Mouse (Mus musculus) MEL (cell line): ENCODE measurements at regions not wholly inside any gene's neighbourhood (a gene's known extent, or its start where the extent isn't known, plus 50 kb on each side); places are given as distances from the start of the nearest gene placed in this dataset.
A peak's percentile ranks its signal among the peaks of the same experiment; 100 is the strongest.

Source experiments
- DNase-seq: peaks from one replicate; pipeline ENCODE4 v3.0.0; 2011; ENCODE audit warnings: low read depth, low spot score
- H3K27ac ChIP-seq: 2 replicates; pipeline ENCODE4 v1.5.1; 2012; ENCODE audit warnings: low read depth, mild to moderate bottlenecking, control low read depth, low read length, moderate library complexity; ENCODE audit not compliant: control insufficient read depth
- H3K27me3 ChIP-seq, 2 experiments: fragments of 150-350 bp in 1 of 2; sonication (generic) in 1 of 2; 2 replicates each; pipeline ENCODE4 v1.6.1; 2012; ENCODE audit warnings: low read length in 2 of 2, mild to moderate bottlenecking in 2 of 2, improper control_type of control experiment in 1 of 2, moderate library complexity in 1 of 2; ENCODE audit not compliant: insufficient read depth in 2 of 2, control insufficient read depth in 1 of 2
- H3K36me3 ChIP-seq, 2 experiments: 2 replicates each; pipeline ENCODE4 v1.6.1; 2012 to 2014; ENCODE audit warnings: low read length in 2 of 2, improper control_type of control experiment in 1 of 2, inconsistent platforms in 1 of 2, mild to moderate bottlenecking in 1 of 2; ENCODE audit not compliant: insufficient read depth in 2 of 2, control insufficient read depth in 1 of 2
- H3K4me1 ChIP-seq, 2 experiments: fragments of 150-350 bp in 1 of 2; sonication (generic) in 1 of 2; 2 replicates each; pipeline ENCODE4 v1.6.1; 2012; ENCODE audit warnings: low read length in 2 of 2, improper control_type of control experiment in 1 of 2, mild to moderate bottlenecking in 1 of 2; ENCODE audit not compliant: insufficient read depth in 2 of 2, control insufficient read depth in 1 of 2
- H3K4me3 ChIP-seq, 2 experiments: fragments of 150-350 bp in 1 of 2; sonication (generic) in 1 of 2; 2 replicates each; pipeline ENCODE4 v1.5.1; 2012; ENCODE audit warnings: low read depth in 2 of 2, low read length in 2 of 2, mild to moderate bottlenecking in 2 of 2, moderate library complexity in 2 of 2, control low read depth in 1 of 2, improper control_type of control experiment in 1 of 2; ENCODE audit not compliant: control insufficient read depth in 1 of 2, insufficient read depth in 1 of 2
- H3K79me2 ChIP-seq: 2 replicates; pipeline ENCODE4 v1.6.1; 2012; ENCODE audit warnings: mild to moderate bottlenecking, low read length, moderate library complexity; ENCODE audit not compliant: control insufficient read depth, poor library complexity, insufficient read depth
- H3K9ac ChIP-seq: 2 replicates; pipeline ENCODE4 v1.6.1; 2012; ENCODE audit warnings: low read depth, mild to moderate bottlenecking, control low read depth, low read length, moderate library complexity; ENCODE audit not compliant: control insufficient read depth, poor library complexity, severe bottlenecking
- H3K9me3 ChIP-seq: fragments of 150-350 bp; sonication (generic); replicated peaks from 2 replicates; pipeline ENCODE4 v1.6.1; 2012; ENCODE audit warnings: mild to moderate bottlenecking, low read length, improper control_type of control experiment, moderate library complexity; ENCODE audit not compliant: insufficient read depth
- BHLHE40 ChIP-seq: IDR thresholded peaks from 2 replicates; pipeline ENCODE4 v1.6.1; 2012; ENCODE audit warnings: low read depth, mild to moderate bottlenecking, inconsistent platforms, low read length, improper control_type of control experiment, borderline replicate concordance
- CTCF ChIP-seq, 3 experiments: IDR thresholded peaks in 2 of 3; conservative IDR thresholded peaks in 1 of 3; 2 replicates each; pipeline ENCODE4 v1.5.1; 2011 to 2012; ENCODE audit warnings: low read length in 3 of 3, low read depth in 2 of 3, mild to moderate bottlenecking in 2 of 3, improper control_type of control experiment in 1 of 3, inconsistent platforms in 1 of 3, mixed read lengths in 1 of 3, moderate library complexity in 1 of 3; ENCODE audit not compliant: control insufficient read depth in 1 of 3, insufficient read depth in 1 of 3, poor library complexity in 1 of 3, severe bottlenecking in 1 of 3
- E2F4 ChIP-seq: IDR thresholded peaks from 2 replicates; pipeline ENCODE4 v1.6.1; 2011; ENCODE audit warnings: low read depth, low read length, improper control_type of control experiment, borderline replicate concordance
- ELF1 ChIP-seq: IDR thresholded peaks from 2 replicates; pipeline ENCODE4 v1.6.1; 2014; ENCODE audit warnings: low read depth, mild to moderate bottlenecking, inconsistent platforms, low read length, improper control_type of control experiment, moderate library complexity
- GABPA ChIP-seq: IDR thresholded peaks from 2 replicates; pipeline ENCODE4 v1.6.1; 2012; ENCODE audit warnings: low read depth, mild to moderate bottlenecking, inconsistent platforms, low read length, improper control_type of control experiment, moderate library complexity
- GATA1 ChIP-seq: IDR thresholded peaks from 2 replicates; pipeline ENCODE4 v1.6.1; 2011; ENCODE audit warnings: low read depth, low read length, improper control_type of control experiment
- HCFC1 ChIP-seq: IDR thresholded peaks from 2 replicates; pipeline ENCODE4 v1.6.1; 2012; ENCODE audit warnings: low read depth, mild to moderate bottlenecking, inconsistent platforms, low read length, improper control_type of control experiment, moderate library complexity
- KAT2A ChIP-seq: conservative IDR thresholded peaks from 2 replicates; pipeline ENCODE4 v1.6.1; 2012; ENCODE audit warnings: low read depth, low read length, improper control_type of control experiment, inconsistent platforms
- MAZ ChIP-seq: IDR thresholded peaks from 2 replicates; pipeline ENCODE4 v1.6.1; 2012; ENCODE audit warnings: low read depth, mild to moderate bottlenecking, inconsistent platforms, low read length, improper control_type of control experiment
- MEF2A ChIP-seq: IDR thresholded peaks from 2 replicates; pipeline ENCODE4 v1.6.1; 2014; ENCODE audit warnings: low read depth, mild to moderate bottlenecking, inconsistent platforms, low read length, improper control_type of control experiment; ENCODE audit not compliant: poor library complexity, insufficient replicate concordance, severe bottlenecking; ENCODE audit errors: extremely low read depth
- NRF1 ChIP-seq: IDR thresholded peaks from 2 replicates; pipeline ENCODE4 v1.6.1; 2014; ENCODE audit warnings: low read depth, mild to moderate bottlenecking, inconsistent platforms, low read length, improper control_type of control experiment, moderate library complexity; ENCODE audit not compliant: poor library complexity, insufficient read depth, severe bottlenecking
- RAD21 ChIP-seq: IDR thresholded peaks from 2 replicates; pipeline ENCODE4 v1.6.1; 2011; ENCODE audit warnings: mild to moderate bottlenecking, low read depth, low read length, improper control_type of control experiment
- RCOR1 ChIP-seq: IDR thresholded peaks from 2 replicates; pipeline ENCODE4 v1.6.1; 2012; ENCODE audit warnings: low read depth, mild to moderate bottlenecking, inconsistent platforms, low read length, improper control_type of control experiment
- SMC3 ChIP-seq: IDR thresholded peaks from 2 replicates; pipeline ENCODE4 v1.6.1; 2011; ENCODE audit warnings: low read depth, low read length, improper control_type of control experiment
- TAL1 ChIP-seq: IDR thresholded peaks from 2 replicates; pipeline ENCODE4 v1.6.1; 2012; ENCODE audit warnings: mild to moderate bottlenecking, inconsistent platforms, low read length, moderate library complexity, mixed read lengths
- TCF12 ChIP-seq: IDR thresholded peaks from 2 replicates; pipeline ENCODE4 v1.6.1; 2014; ENCODE audit warnings: low read depth, mild to moderate bottlenecking, inconsistent platforms, low read length, improper control_type of control experiment, moderate library complexity
- USF1 ChIP-seq: IDR thresholded peaks from 2 replicates; pipeline ENCODE4 v1.6.1; 2014; ENCODE audit warnings: low read depth, mild to moderate bottlenecking, inconsistent platforms, low read length, improper control_type of control experiment, moderate library complexity
- ZKSCAN1 ChIP-seq: IDR thresholded peaks from 2 replicates; pipeline ENCODE4 v1.6.1; 2012; ENCODE audit warnings: low read depth, mild to moderate bottlenecking, inconsistent platforms, low read length, improper control_type of control experiment, moderate library complexity

- TF ChIP-seq TCF12 (no peak), SMC3 (peak; percentile 83), GATA1 (0 out of 2 replicates have a peak, but pooled peaks have one; percentile 21), KAT2A (no peak), CTCF (IDR thresholded peaks at IDR 0.05 in 2 of 3, conservative IDR thresholded peaks at IDR 0.05 in 1 of 3; ENCODE audit: control insufficient read depth in 1 of 3, insufficient read depth in 1 of 3, low read depth in 2 of 3, low read length in 3 of 3, poor library complexity in 1 of 3, severe bottlenecking in 1 of 3) (peak; percentile 77 to 88 (median 80); a peak in 5 of 6 replicates), RAD21 (peak; percentile 48), USF1 (no peak)
- peaks cover 1 to 5% of the 10 kb centered on the region in 2 experiments; a peak in 1 of 4 replicates for H3K27me3 ChIP-seq
- H3K9me3 ChIP-seq = no peaks in the 10 kb centered on the region
- H3K27ac ChIP-seq = no peak overlapping the region
- H3K4me3 ChIP-seq = no peak overlapping the region
- no peaks in the 10 kb centered on the region for H3K36me3 ChIP-seq
- H3K9ac ChIP-seq = no peak overlapping the region
- peak; percentile 70 for DNase-seq
- H3K4me1 ChIP-seq = no peaks in the 10 kb centered on the region
- no peaks in the 10 kb centered on the region for H3K79me2 ChIP-seq
These were observed 51.8 kb upstream of the Enpp6 start for GRCm38 (mm10) chr8:46934898-46935297.

DNA sequence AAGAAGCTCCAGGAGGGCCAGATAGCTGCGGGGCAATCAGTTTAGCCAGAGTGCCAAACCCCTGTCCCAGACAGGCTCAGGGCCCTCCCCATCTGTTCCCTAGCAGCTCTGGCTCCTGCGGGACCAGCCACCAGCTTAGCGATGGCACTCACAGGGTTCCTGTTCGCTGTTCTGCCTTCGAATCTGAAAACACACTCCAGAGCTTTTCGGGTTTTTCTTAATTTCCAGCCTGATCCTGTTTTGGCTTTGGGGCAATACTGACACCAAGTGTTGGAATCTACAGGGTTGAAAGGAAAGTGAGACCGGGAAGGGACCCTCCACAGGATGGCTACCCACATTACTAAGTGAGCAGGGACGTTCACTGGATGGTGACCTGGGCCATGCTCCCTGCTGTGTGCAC is 50.6 kb upstream of the Enpp6 start:
- H3K79me2 ChIP-seq = no peaks in the 10 kb centered on the region
- H3K4me3 ChIP-seq = no peak overlapping the region
- peaks cover 1 to 5% of the 10 kb centered on the region in 2 experiments; a peak in 2 of 4 replicates for H3K27me3 ChIP-seq
- no peak for DNase-seq
- H3K36me3 ChIP-seq = no peaks in the 10 kb centered on the region
- no peak overlapping the region for H3K27ac ChIP-seq
- H3K9ac ChIP-seq = no peak overlapping the region
- no peaks in the 10 kb centered on the region for H3K9me3 ChIP-seq
- H3K4me1 ChIP-seq = no peaks in the 10 kb centered on the region
- TF ChIP-seq ELF1 (no peak), GABPA (no peak), RAD21 (no peak; the same call in 1 of the 2 replicates), MEF2A (no peak), HCFC1 (no peak), NRF1 (no peak), RCOR1 (no peak), E2F4 (no peak), TAL1 (no peak), BHLHE40 (no peak), USF1 (no peak), ZKSCAN1 (no peak), MAZ (no peak), SMC3 (no peak), KAT2A (no peak)
